18 mouse cellular contexts compared by ENCODE assay signal in genomic region chr11:103119609-103120008, GRCm38 (mm10). TPM values are rescaled to one million over a fixed set of nuclear protein-coding genes. Genes with fewer than 3 reads are reported as not detected.
DNase-seq lines count a peak whose midpoint lies in the region; ATAC-seq and TF ChIP-seq lines count a peak whose summit lies in the region.
"Had no signal": no experiment of that assay in that cellular context is flagged by ENCODE, and none has a peak within 500 bp of the region (broad histone marks: within the 10 kb centered on the region; RNA-seq: fewer than 3 reads in every experiment).

No protein-coding gene starts in this region.

- no peak overlapping the region for H3K9ac ChIP-seq in hindbrain, postnatal 0 days (replicated peaks; ENCODE audit: low read length)
- H3K9ac ChIP-seq in hindbrain, embryonic 11.5 days (ENCODE audit: low read depth, low read length): no peak overlapping the region
- H3K9ac ChIP-seq in lung, postnatal 0 days (replicated peaks; ENCODE audit: low read depth): no peak overlapping the region
- H3K9ac ChIP-seq: neural tube, embryonic 12.5 days had no signal

- TF ChIP-seq CTCF in hindbrain, postnatal 0 days (IDR thresholded peaks at IDR 0.05; ENCODE audit: low read depth): peak; percentile 22; the same call in 1 of the 2 replicates
- TF ChIP-seq CTCF in lung, postnatal 0 days (IDR thresholded peaks at IDR 0.05): peak; percentile 30

- WGBS in hindbrain, postnatal 0 days: 29% methylated on average over 5 of the region's 5 CpGs
- WGBS in hindbrain, embryonic 11.5 days: 65% methylated on average over 5 of the region's 5 CpGs
- 50% methylated on average over 5 of the region's 5 CpGs for WGBS in lung, postnatal 0 days

- ATAC-seq in hindbrain, postnatal 0 days: no peak
- no peak for ATAC-seq in hindbrain, embryonic 11.5 days (ENCODE audit: low FRiP score)
- ATAC-seq in lung, postnatal 0 days: no peak
- ATAC-seq in inflammation-experienced regulatory T-cells, adult 6 months: no peak
- ATAC-seq: hindbrain, embryonic 16.5 days had no signal

- no peak overlapping the region for H3K27ac ChIP-seq in hindbrain, postnatal 0 days
- no peak overlapping the region for H3K27ac ChIP-seq in hindbrain, embryonic 11.5 days (ENCODE audit: low read depth, low read length)
- H3K27ac ChIP-seq in lung, postnatal 0 days (ENCODE audit: low read length): no peak overlapping the region
- H3K27ac ChIP-seq: embryonic facial prominence, embryonic 10.5 days; neural tube, embryonic 12.5 days had no signal

- no peak overlapping the region for H3K4me3 ChIP-seq in hindbrain, postnatal 0 days (ENCODE audit: low read length)
- H3K4me3 ChIP-seq in hindbrain, embryonic 11.5 days (ENCODE audit: low read depth, low read length): no peak overlapping the region
- no peak overlapping the region for H3K4me3 ChIP-seq in lung, postnatal 0 days (ENCODE audit: low read depth, low read length)
- H3K4me3 ChIP-seq: neural tube, embryonic 12.5 days had no signal

- DNase-seq in adrenal gland, postnatal 14 days: peak; percentile 44
- no peak for DNase-seq in adrenal gland, adult 18-20 months (ENCODE audit: low spot score in 2 of 2)
- no peak for DNase-seq in hindbrain, postnatal 0 days (ENCODE audit: low spot score)
- no peak for DNase-seq in hindbrain, embryonic 11.5 days (ENCODE audit: low spot score)
- DNase-seq in lung, postnatal 0 days (ENCODE audit: low spot score): peak; percentile 40
- DNase-seq in lung, postnatal 4 days: no peak
- peak; percentile 61 for DNase-seq in brain, adult 2 months (ENCODE audit: low read depth, low spot score)
- DNase-seq: cerebellum, adult 8-10 months; heart, postnatal 36 days; kidney, adult 8-10 months; right cerebral cortex, postnatal 4 days had no signal

- no peaks in the 10 kb centered on the region for H3K9me3 ChIP-seq in hindbrain, postnatal 0 days (ENCODE audit: low read length)
- H3K9me3 ChIP-seq in hindbrain, embryonic 11.5 days (ENCODE audit: control insufficient read depth, low read length): no peaks in the 10 kb centered on the region
- no peaks in the 10 kb centered on the region for H3K9me3 ChIP-seq in lung, postnatal 0 days (ENCODE audit: low read length)
- H3K9me3 ChIP-seq: embryonic facial prominence, embryonic 10.5 days; neural tube, embryonic 12.5 days had no signal

- no peak for TF ChIP-seq EP300 in lung, postnatal 0 days (IDR thresholded peaks at IDR 0.05)

- H3K4me2 ChIP-seq in hindbrain, postnatal 0 days (ENCODE audit: low read depth, low read length): no peak overlapping the region
- H3K4me2 ChIP-seq in hindbrain, embryonic 11.5 days (replicated peaks; ENCODE audit: low read depth, low read length): no peak overlapping the region
- H3K4me2 ChIP-seq in lung, postnatal 0 days (replicated peaks; ENCODE audit: low read depth, low read length): no peak overlapping the region

- H3K4me1 ChIP-seq in hindbrain, postnatal 0 days (ENCODE audit: insufficient read depth, low read length): peaks cover 8% of the 10 kb centered on the region
- H3K4me1 ChIP-seq in hindbrain, embryonic 11.5 days (replicated peaks; ENCODE audit: control insufficient read depth, insufficient read depth, low read length): no peaks in the 10 kb centered on the region
- peaks cover 8% of the 10 kb centered on the region; the same call in 1 of the 2 replicates for H3K4me1 ChIP-seq in lung, postnatal 0 days (ENCODE audit: insufficient read depth, low read depth, low read length)

- H3K27me3 ChIP-seq in hindbrain, postnatal 0 days (ENCODE audit: insufficient read depth, low read length): no peaks in the 10 kb centered on the region
- no peaks in the 10 kb centered on the region for H3K27me3 ChIP-seq in hindbrain, embryonic 11.5 days (ENCODE audit: control insufficient read depth, insufficient read depth, low read length)
- no peaks in the 10 kb centered on the region for H3K27me3 ChIP-seq in lung, postnatal 0 days (replicated peaks; ENCODE audit: insufficient read depth, low read length)
- H3K27me3 ChIP-seq: CH12.LX; neural tube, embryonic 12.5 days had no signal

- no peaks in the 10 kb centered on the region for H3K36me3 ChIP-seq in hindbrain, postnatal 0 days (ENCODE audit: insufficient read depth, low read length)
- no peaks in the 10 kb centered on the region for H3K36me3 ChIP-seq in hindbrain, embryonic 11.5 days (ENCODE audit: control insufficient read depth, insufficient read depth, low read length)
- H3K36me3 ChIP-seq in lung, postnatal 0 days (ENCODE audit: insufficient read depth, low read length): no peaks in the 10 kb centered on the region
- H3K36me3 ChIP-seq: embryonic facial prominence, embryonic 10.5 days; neural tube, embryonic 12.5 days had no signal

RNA-seq across cellular contexts. Expression of gene Hexim1, which starts 3.6 kb away (rescaled TPM):
- 57.8 and 62.1 TPM in 2 replicates for total RNA-seq in adrenal gland, postnatal 14 days (2021)
- total RNA-seq in adrenal gland, adult 18-20 months (2021): 10 to 100 TPM; 71.1 to 83.3 TPM
- total RNA-seq in hindbrain, postnatal 0 days (2014; rRNA removed): 15.1 and 15.8 TPM in 2 replicates
- polyA plus RNA-seq in hindbrain, postnatal 0 days (2015; fragmentation: Nextera tagmentation; extraction: Ambion mirVana): 4.4 and 5.1 TPM in 2 replicates
- polyA plus RNA-seq in hindbrain, embryonic 11.5 days (2014; fragmentation: Nextera tagmentation; extraction: Ambion mirVana): 4.1 and 5.4 TPM in 2 replicates
- polyA plus RNA-seq in lung, postnatal 0 days (2015; fragmentation: Nextera tagmentation; extraction: Ambion mirVana): 6.5 TPM in 2 replicates
- 1 to 10 TPM; 3.0 to 3.7 (median 3.5) TPM for polyA plus RNA-seq in inflammation-experienced regulatory T-cells, adult 6 months (2017; shearing (Covaris generic))

RNA-seq across cellular contexts. Expression of gene Hexim2, which starts 12.6 kb away (rescaled TPM):
- 3.9 and 5.6 TPM in 2 replicates for total RNA-seq in adrenal gland, postnatal 14 days (2021)
- 1 to 10 TPM; 2.8 to 5.6 TPM for total RNA-seq in adrenal gland, adult 18-20 months (2021)
- 28.9 and 40.4 TPM in 2 replicates for total RNA-seq in hindbrain, postnatal 0 days (2014; rRNA removed)
- 30.2 and 30.7 TPM in 2 replicates for polyA plus RNA-seq in hindbrain, postnatal 0 days (2015; fragmentation: Nextera tagmentation; extraction: Ambion mirVana)
- 5.2 and 7.3 TPM in 2 replicates for polyA plus RNA-seq in hindbrain, embryonic 11.5 days (2014; fragmentation: Nextera tagmentation; extraction: Ambion mirVana)
- polyA plus RNA-seq in lung, postnatal 0 days (2015; fragmentation: Nextera tagmentation; extraction: Ambion mirVana): 6.2 and 7.1 TPM in 2 replicates
- polyA plus RNA-seq in inflammation-experienced regulatory T-cells, adult 6 months (2017; shearing (Covaris generic)): 1 to 10 TPM in 2 of 3 experiments, under 1 TPM in 1; 0.44 to 2.1 (median 2.0) TPM
- total RNA-seq: monocyte, adult 5-6 weeks had no signal

RNA-seq across cellular contexts. Expression of gene Acbd4, which starts 18.1 kb away (rescaled TPM):
- total RNA-seq in adrenal gland, postnatal 14 days (2021): 77.8 and 84.9 TPM in 2 replicates
- total RNA-seq in adrenal gland, adult 18-20 months (2021): 100 to 1,000 TPM; 116 to 169 TPM
- total RNA-seq in hindbrain, postnatal 0 days (2014; rRNA removed): 13.2 and 19.0 TPM in 2 replicates
- 18.5 and 20.8 TPM in 2 replicates for polyA plus RNA-seq in hindbrain, postnatal 0 days (2015; fragmentation: Nextera tagmentation; extraction: Ambion mirVana)
- 4.9 and 6.2 TPM in 2 replicates for polyA plus RNA-seq in hindbrain, embryonic 11.5 days (2014; fragmentation: Nextera tagmentation; extraction: Ambion mirVana)
- polyA plus RNA-seq in lung, postnatal 0 days (2015; fragmentation: Nextera tagmentation; extraction: Ambion mirVana): 28.8 and 34.5 TPM in 2 replicates
- polyA plus RNA-seq in inflammation-experienced regulatory T-cells, adult 6 months (2017; shearing (Covaris generic)): 10 to 100 TPM; 21.5 to 28.5 (median 25.4) TPM

RNA-seq across cellular contexts. Expression of gene Plcd3, which starts 18.2 kb away (rescaled TPM):
- total RNA-seq in adrenal gland, postnatal 14 days (2021): 9.3 and 11.2 TPM in 2 replicates
- total RNA-seq in adrenal gland, adult 18-20 months (2021): 10 to 100 TPM in 1 of 2 experiments, 1 to 10 TPM in 1; 6.6 to 12.0 TPM
- 9.4 and 13.8 TPM in 2 replicates for total RNA-seq in hindbrain, postnatal 0 days (2014; rRNA removed)
- 3.9 and 4.8 TPM in 2 replicates for polyA plus RNA-seq in hindbrain, postnatal 0 days (2015; fragmentation: Nextera tagmentation; extraction: Ambion mirVana)
- 1.0 and 1.7 TPM in 2 replicates for polyA plus RNA-seq in hindbrain, embryonic 11.5 days (2014; fragmentation: Nextera tagmentation; extraction: Ambion mirVana)
- 3.7 and 3.8 TPM in 2 replicates for polyA plus RNA-seq in lung, postnatal 0 days (2015; fragmentation: Nextera tagmentation; extraction: Ambion mirVana)
- polyA plus RNA-seq in inflammation-experienced regulatory T-cells, adult 6 months (2017; shearing (Covaris generic)): not detected
- total RNA-seq: megakaryocyte-erythroid progenitor cell, adult 5-6 weeks; monocyte, adult 5-6 weeks had no signal

RNA-seq across cellular contexts. Expression of gene Fmnl1, which starts 51.3 kb away (rescaled TPM):
- total RNA-seq in adrenal gland, postnatal 14 days (2021): 14.4 and 30.4 TPM in 2 replicates
- total RNA-seq in adrenal gland, adult 18-20 months (2021): 10 to 100 TPM; 19.8 to 20.9 TPM
- 12.8 and 15.5 TPM in 2 replicates for total RNA-seq in hindbrain, postnatal 0 days (2014; rRNA removed)
- 6.4 and 6.9 TPM in 2 replicates for polyA plus RNA-seq in hindbrain, postnatal 0 days (2015; fragmentation: Nextera tagmentation; extraction: Ambion mirVana)
- 0.91 and 1.1 TPM in 2 replicates for polyA plus RNA-seq in hindbrain, embryonic 11.5 days (2014; fragmentation: Nextera tagmentation; extraction: Ambion mirVana)
- 4.1 and 4.9 TPM in 2 replicates for polyA plus RNA-seq in lung, postnatal 0 days (2015; fragmentation: Nextera tagmentation; extraction: Ambion mirVana)
- polyA plus RNA-seq in inflammation-experienced regulatory T-cells, adult 6 months (2017; shearing (Covaris generic)): 10 to 100 TPM; 52.9 to 64.4 (median 60.6) TPM

Comparison
In these comparisons a context has a peak if more than half of its experiments do, and no peak if none do; other contexts are left out.
1. DNase-seq: peak in adrenal gland, postnatal 14 days (single experiment), lung, postnatal 0 days (single experiment) and brain, adult 2 months (single experiment); none in adrenal gland, adult 18-20 months (0 of 2), hindbrain, postnatal 0 days (single experiment), hindbrain, embryonic 11.5 days (single experiment) and lung, postnatal 4 days (0 of 2).